Mouse (Mus musculus): Measurements from ENCODE around the gene Acsf3. TPM values are rescaled to one million over a fixed set of nuclear protein-coding genes. Genes with fewer than 3 reads are reported as not detected.

The Acsf3 gene
- total and polyA plus RNA-seq, 3 experiments, result 2.2 to 10.4 (median 9.0) TPM

DNA sequence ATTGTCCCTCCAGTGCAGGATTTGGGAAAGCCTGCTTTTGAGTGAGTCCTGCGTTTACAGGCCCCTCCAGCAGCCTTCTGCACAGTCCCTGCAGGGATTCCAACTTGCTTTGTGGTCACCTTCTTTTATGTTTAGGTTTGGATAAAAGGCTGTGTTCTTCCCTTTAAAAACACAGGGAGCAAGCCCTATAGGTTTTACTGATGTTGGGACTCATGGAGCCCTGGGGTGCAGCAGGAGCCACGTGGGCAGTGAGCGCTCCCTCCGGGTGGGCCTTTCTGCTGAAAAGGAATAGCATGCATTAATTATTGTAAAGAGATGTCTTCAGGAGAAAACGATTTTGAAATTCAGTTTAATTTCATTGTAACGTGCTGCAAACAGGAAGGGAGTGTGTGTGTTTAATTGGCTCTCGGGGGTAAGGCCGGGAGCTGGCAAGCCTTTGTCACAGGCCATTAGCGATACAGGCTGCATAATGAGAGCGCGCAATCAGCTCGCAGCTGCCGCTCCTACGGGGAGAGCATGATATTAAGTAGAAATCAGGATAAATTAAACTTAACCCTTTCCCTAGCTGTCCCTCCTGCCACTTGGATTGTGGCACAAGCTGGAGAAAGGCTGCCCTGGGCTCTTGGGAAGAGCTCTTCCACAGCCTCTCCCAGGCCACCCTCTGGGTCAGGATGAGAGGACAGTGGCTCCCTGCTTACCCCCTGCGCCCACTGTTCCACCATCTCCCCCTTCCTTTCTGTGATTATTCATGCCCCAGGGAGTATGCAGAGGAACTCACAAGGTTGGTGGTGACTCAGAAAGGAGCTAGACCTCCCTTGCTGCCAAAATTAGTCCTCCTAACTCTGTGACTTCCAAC is 28.8 kb downstream of the Acsf3 start:
- Histone ChIP-seq H3K4me3 (replicated peaks in 1 of 3; ENCODE audit: low read depth in 2 of 3, low read length in 2 of 3, poor library complexity in 1 of 3) (no peak overlapping the region), H3K4me2 (ENCODE audit: insufficient read depth, low read depth, poor library complexity, severe bottlenecking) (no peak overlapping the region), H3K9ac (ENCODE audit: insufficient read depth, low read depth) (no peak overlapping the region), H3K4me1 (ENCODE audit: control insufficient read depth in 1 of 2, insufficient read depth in 2 of 2) (peaks cover 7 to 29% of the 10 kb centered on the region in 2 experiments), H3K27me3 (replicated peaks) (no peaks in the 10 kb centered on the region), H3K27ac (ENCODE audit: insufficient read depth, low read depth) (no peak overlapping the region), H3K79me2 (replicated peaks; ENCODE audit: control insufficient read depth, extremely low read depth, insufficient read depth, poor library complexity, severe bottlenecking) (no peaks in the 10 kb centered on the region), H3K36me3 (replicated peaks in 1 of 2; ENCODE audit: control insufficient read depth in 1 of 2, insufficient read depth in 1 of 2, low read length in 1 of 2) (peaks cover 10 to 44% of the 10 kb centered on the region in 2 experiments), H3K9me3 (replicated peaks; ENCODE audit: low read length) (no peaks in the 10 kb centered on the region)
- TF ChIP-seq MAZ (IDR thresholded peaks at IDR 0.05; ENCODE audit: low read depth, low read length) (no peak), IRF4 (IDR thresholded peaks at IDR 0.05; ENCODE audit: low read depth, low read length) (no peak), HCFC1 (IDR thresholded peaks at IDR 0.05; ENCODE audit: low read depth, low read length) (no peak), MYC (IDR thresholded peaks at IDR 0.05; ENCODE audit: low read depth, low read length) (no peak), SMC3 (IDR thresholded peaks at IDR 0.05; ENCODE audit: low read depth, low read length) (no peak), UBTF (IDR thresholded peaks at IDR 0.05; ENCODE audit: low read depth, low read length) (no peak), ZKSCAN1 (IDR thresholded peaks at IDR 0.05; ENCODE audit: borderline replicate concordance, low read depth, low read length) (no peak), PAX5 (IDR thresholded peaks at IDR 0.05; ENCODE audit: low read length) (no peak), CHD2 (IDR thresholded peaks at IDR 0.05; ENCODE audit: low read length) (no peak), POLR2A (IDR thresholded peaks at IDR 0.05; ENCODE audit: low read depth, low read length) (no peak), EP300 (IDR thresholded peaks at IDR 0.05; ENCODE audit: low read length) (no peak), TBP (conservative IDR thresholded peaks at IDR 0.05; ENCODE audit: low read depth, low read length) (no peak), JUND (conservative IDR thresholded peaks at IDR 0.05; ENCODE audit: low read depth, low read length) (no peak), GABPA (IDR thresholded peaks at IDR 0.05; ENCODE audit: insufficient replicate concordance, low read depth, low read length) (no peak), ZC3H11A (IDR thresholded peaks at IDR 0.05; ENCODE audit: low read depth, low read length) (no peak), KAT2A (IDR thresholded peaks at IDR 0.05; ENCODE audit: insufficient replicate concordance, low read length) (no peak), MAX (IDR thresholded peaks at IDR 0.05; ENCODE audit: low read length) (no peak), CTCF (conservative IDR thresholded peaks at IDR 0.05 in 1 of 2, IDR thresholded peaks at IDR 0.05 in 1 of 2; ENCODE audit: low read depth in 2 of 2, low read length in 2 of 2) (no peak), POLR2AphosphoS2 (IDR thresholded peaks at IDR 0.05; ENCODE audit: low read depth, low read length) (no peak)
- in situ Hi-C loops (cut with MboI; ENCODE audit: low pct_ligation_motif_present, low pct_unique_long_range_greater_than_20kb, low sequenced_read_pairs) (no loop called here), dilution Hi-C loops (cut with MboI; ENCODE audit: extremely low pct_ligation_motif_present, extremely low pct_unique_long_range_greater_than_20kb, low sequenced_read_pairs) (no loop called here)
- no peak for DNase-seq (ENCODE audit: extremely low read depth)

DNA sequence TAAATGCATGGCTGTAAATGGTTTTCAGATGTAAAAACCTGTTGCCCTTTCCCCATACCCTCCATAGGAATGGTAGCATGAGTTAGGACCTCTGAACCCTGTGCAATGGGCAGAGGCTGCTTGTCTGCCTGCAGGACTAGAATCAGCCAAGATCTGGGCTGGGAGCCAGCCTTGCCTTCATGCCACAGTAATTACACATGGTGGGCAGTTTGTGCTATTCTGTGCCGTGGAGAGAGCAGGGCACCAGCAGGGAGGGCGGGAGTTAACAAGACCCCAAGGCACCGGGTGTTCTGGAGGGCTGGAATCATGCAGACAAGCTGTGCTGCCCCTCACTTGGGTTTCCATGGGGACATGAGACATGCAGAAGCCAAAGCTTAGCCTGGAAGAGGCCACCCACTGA is 30.1 kb downstream of the Acsf3 start:
- TF ChIP-seq UBTF (IDR thresholded peaks at IDR 0.05; ENCODE audit: low read depth, low read length), result no peak
- TF ChIP-seq JUN (IDR thresholded peaks at IDR 0.05; ENCODE audit: insufficient read depth, low read depth, low read length), result no peak
- in situ Hi-C loops (cut with MboI; ENCODE audit: low pct_ligation_motif_present, low pct_unique_long_range_greater_than_20kb, low sequenced_read_pairs) (no loop called here), dilution Hi-C loops (cut with MboI; ENCODE audit: extremely low pct_ligation_motif_present, extremely low pct_unique_long_range_greater_than_20kb, low sequenced_read_pairs) (no loop called here)
- Histone ChIP-seq H3K36me3 (replicated peaks in 1 of 2; ENCODE audit: control insufficient read depth in 1 of 2, insufficient read depth in 1 of 2, low read length in 1 of 2) (peaks cover 10 to 40% of the 10 kb centered on the region in 2 experiments), H3K27me3 (replicated peaks) (no peaks in the 10 kb centered on the region), H3K9me3 (replicated peaks; ENCODE audit: low read length) (no peaks in the 10 kb centered on the region), H3K27ac (ENCODE audit: insufficient read depth, low read depth) (no peak overlapping the region), H3K4me2 (ENCODE audit: insufficient read depth, low read depth, poor library complexity, severe bottlenecking) (no peak overlapping the region), H3K79me2 (replicated peaks; ENCODE audit: control insufficient read depth, extremely low read depth, insufficient read depth, poor library complexity, severe bottlenecking) (no peaks in the 10 kb centered on the region), H3K4me3 (replicated peaks in 1 of 3; ENCODE audit: low read depth in 2 of 3, low read length in 2 of 3, poor library complexity in 1 of 3) (no peak overlapping the region), H3K4me1 (ENCODE audit: control insufficient read depth in 1 of 2, insufficient read depth in 2 of 2) (peaks cover 6 to 32% of the 10 kb centered on the region in 2 experiments), H3K9ac (ENCODE audit: insufficient read depth, low read depth) (no peak overlapping the region)
- no peak for DNase-seq (ENCODE audit: extremely low read depth)

Measured in CH12.LX (cell line).